Mouse (Mus musculus) limb, embryonic 11.5 days (tissue): ENCODE data around the gene Pdhb. TPM values are rescaled to one million over a fixed set of nuclear protein-coding genes. Genes with fewer than 3 reads are reported as not detected.
"Not testable (repeated sequence)": the region's sequence is repeated elsewhere in the genome, so short reads cannot be mapped to it uniquely, and the experiment has no call there.

Experiments
- ATAC-seq: fragments of 200-750 bp; cut with Nextera tagmentation; 2 replicates; pipeline ENCODE4 v1.8.0; 2017; ENCODE audit warnings: low read depth; ENCODE audit not compliant: insufficient number of reproducible peaks, low FRiP score, low TSS enrichment
- DNase-seq: peaks from one replicate; pipeline ENCODE4 v3.0.0-alpha.2; 2015; ENCODE audit warnings: low spot score
- H3K27ac ChIP-seq: fragments of 300-500 bp; sonication (generic); replicated peaks from 2 replicates; pipeline ENCODE4 v1.5.1; 2014; ENCODE audit warnings: low read depth, mild to moderate bottlenecking, low read length
- H3K27me3 ChIP-seq: fragments of 300-500 bp; sonication (generic); 2 replicates; pipeline ENCODE4 v1.6.1; 2014; ENCODE audit warnings: mild to moderate bottlenecking, low read length, mixed read lengths; ENCODE audit not compliant: control insufficient read depth, insufficient read depth
- H3K36me3 ChIP-seq: fragments of 300-500 bp; sonication (generic); 2 replicates; pipeline ENCODE4 v1.6.1; 2014; ENCODE audit warnings: mild to moderate bottlenecking, low read length, moderate library complexity, mixed read lengths; ENCODE audit not compliant: control insufficient read depth, insufficient read depth
- H3K4me1 ChIP-seq: fragments of 300-500 bp; sonication (generic); 2 replicates; pipeline ENCODE4 v1.6.1; 2014; ENCODE audit warnings: low read length, mixed read lengths; ENCODE audit not compliant: control insufficient read depth, insufficient read depth
- H3K4me2 ChIP-seq: fragments of 300-500 bp; sonication (generic); 2 replicates; pipeline ENCODE4 v1.6.1; 2014; ENCODE audit warnings: low read depth, mild to moderate bottlenecking, moderate library complexity; ENCODE audit not compliant: severe bottlenecking
- H3K4me3 ChIP-seq: fragments of 300-500 bp; sonication (generic); 2 replicates; pipeline ENCODE4 v1.5.1; 2014; ENCODE audit warnings: low read depth, low read length
- H3K9ac ChIP-seq: fragments of 300-500 bp; sonication (generic); 2 replicates; pipeline ENCODE4 v1.6.1; 2014; ENCODE audit warnings: mild to moderate bottlenecking, low read length
- H3K9me3 ChIP-seq: fragments of 300-500 bp; sonication (generic); 2 replicates; pipeline ENCODE4 v1.6.1; 2016; ENCODE audit warnings: low read length; ENCODE audit not compliant: control insufficient read depth
- WGBS: fragments of 180-500 bp; shearing (Covaris S2); extraction: QIAGEN DNeasy Blood & Tissue Kit; methylation state at CpG from one replicate; pipeline ENCODE4 v1.1.7; 2014; 5-methylcytosine and 5-hydroxymethylcytosine counted together
- polyA plus RNA-seq: library from polyadenylated mRNA; unstranded; fragments of >200 nt; fragmentation: Nextera tagmentation; extraction: Ambion mirVana; gene quantifications from 2 replicates; pipeline ENCODE4 v1.2.1, GENCODE M21; 2014

Gene Pdhb
- polyA plus RNA-seq, 1 experiment from 2014 or later: 214 TPM

GRCm38 (mm10) chr14:8180371-8181035, 7.7 kb upstream of the Pdhb start:
- Histone ChIP-seq H3K27me3 (no peaks in the 10 kb centered on the region), H3K4me1 (no peaks in the 10 kb centered on the region), H3K4me2 (no peak overlapping the region), H3K9me3 (no peaks in the 10 kb centered on the region), H3K36me3 (no peaks in the 10 kb centered on the region), H3K27ac (no peak overlapping the region), H3K4me3 (no peak overlapping the region), H3K9ac (no peak overlapping the region)
- no peak for ATAC-seq
- 76% methylated on average over 4 of the region's 4 CpGs for WGBS
- DNase-seq: no peak

GRCm38 (mm10) chr14:8176251-8176650, 3.4 kb upstream of the Pdhb start:
- no peak overlapping the region for H3K27ac ChIP-seq
- H3K27me3 ChIP-seq: no peaks in the 10 kb centered on the region
- no peaks in the 10 kb centered on the region for H3K9me3 ChIP-seq
- no peak overlapping the region for H3K4me2 ChIP-seq
- WGBS: 63% methylated on average over 5 of the region's 5 CpGs
- H3K4me1 ChIP-seq: peaks cover 4% of the 10 kb centered on the region
- DNase-seq (no peak), ATAC-seq (no peak)
- H3K36me3 ChIP-seq: no peaks in the 10 kb centered on the region
- no peak overlapping the region for H3K4me3 ChIP-seq
- no peak overlapping the region for H3K9ac ChIP-seq

- ATAC-seq: no peak
- Histone ChIP-seq H3K9ac (no peak overlapping the region), H3K36me3 (no peaks in the 10 kb centered on the region; the same call in 1 of the 2 replicates), H3K4me3 (no peak overlapping the region), H3K27me3 (no peaks in the 10 kb centered on the region), H3K4me2 (no peak overlapping the region), H3K27ac (no peak overlapping the region), H3K4me1 (peaks cover 4% of the 10 kb centered on the region), H3K9me3 (no peaks in the 10 kb centered on the region)
- no peak for DNase-seq
- WGBS: 84% methylated on average over 5 of the region's 5 CpGs
Measured at GRCm38 (mm10) chr14:8174634-8175033, 1.8 kb upstream of the Pdhb start.

- not testable (repeated sequence) for H3K27ac ChIP-seq, H3K4me1 ChIP-seq, H3K27me3 ChIP-seq, ATAC-seq, DNase-seq, H3K36me3 ChIP-seq, H3K9me3 ChIP-seq
- 22% methylated on average over 5 of the region's 7 CpGs for WGBS
- H3K9ac ChIP-seq: peak overlapping the region; percentile 51; the same call in 1 of the 2 replicates
- peak overlapping the region; percentile 69 for H3K4me2 ChIP-seq
- H3K4me3 ChIP-seq: peak overlapping the region; percentile 92
Measured at GRCm38 (mm10) chr14:8173542-8174250, 871 bp upstream of the Pdhb start.

GRCm38 (mm10) chr14:8164463-8164862, 8.4 kb downstream of the Pdhb start:
- no peak for DNase-seq
- Histone ChIP-seq H3K4me3 (no peak overlapping the region), H3K9me3 (no peaks in the 10 kb centered on the region), H3K4me2 (no peak overlapping the region), H3K27me3 (no peaks in the 10 kb centered on the region), H3K36me3 (peaks cover 22% of the 10 kb centered on the region; the same call in 1 of the 2 replicates), H3K9ac (no peak overlapping the region), H3K27ac (no peak overlapping the region), H3K4me1 (no peaks in the 10 kb centered on the region)
- ATAC-seq: no peak
- WGBS: 88% methylated on average over 7 of the region's 7 CpGs

GRCm38 (mm10) chr14:8161777-8162176, 11.0 kb downstream of the Pdhb start:
- H3K4me1 ChIP-seq: no peaks in the 10 kb centered on the region
- H3K4me2 ChIP-seq: no peak overlapping the region
- H3K9ac ChIP-seq: no peak overlapping the region
- no peaks in the 10 kb centered on the region for H3K9me3 ChIP-seq
- no peak overlapping the region for H3K4me3 ChIP-seq
- no peak overlapping the region for H3K27ac ChIP-seq
- ATAC-seq: no peak
- DNase-seq: no peak
- H3K27me3 ChIP-seq: no peaks in the 10 kb centered on the region
- H3K36me3 ChIP-seq: peaks cover 5% of the 10 kb centered on the region; the same call in 1 of the 2 replicates
- 79% methylated on average over 2 of the region's 2 CpGs for WGBS

GRCm38 (mm10) chr14:8159141-8159540, 13.7 kb downstream of the Pdhb start:
- ATAC-seq (no peak), DNase-seq (no peak)
- H3K9me3 ChIP-seq: no peaks in the 10 kb centered on the region
- H3K27me3 ChIP-seq: no peaks in the 10 kb centered on the region
- H3K4me2 ChIP-seq: no peak overlapping the region
- peaks cover 4% of the 10 kb centered on the region; the same call in 1 of the 2 replicates for H3K36me3 ChIP-seq
- no peak overlapping the region for H3K4me3 ChIP-seq
- H3K4me1 ChIP-seq: no peaks in the 10 kb centered on the region
- H3K27ac ChIP-seq: no peak overlapping the region
- no peak overlapping the region for H3K9ac ChIP-seq
- 89% methylated on average over 3 of the region's 3 CpGs for WGBS

GRCm38 (mm10) chr14:8158721-8159120, 14.1 kb downstream of the Pdhb start:
- no peak overlapping the region for H3K9ac ChIP-seq
- H3K4me3 ChIP-seq: no peak overlapping the region
- no peak overlapping the region for H3K27ac ChIP-seq
- H3K27me3 ChIP-seq: no peaks in the 10 kb centered on the region
- DNase-seq: no peak
- 87% methylated on average over 3 of the region's 3 CpGs for WGBS
- no peak overlapping the region for H3K4me2 ChIP-seq
- no peaks in the 10 kb centered on the region for H3K4me1 ChIP-seq
- H3K9me3 ChIP-seq: no peaks in the 10 kb centered on the region
- H3K36me3 ChIP-seq: peaks cover 1% of the 10 kb centered on the region; the same call in 1 of the 2 replicates
- no peak for ATAC-seq
